Mouse (Mus musculus): Measurements from ENCODE around the gene Ift81.

GRCm38 (mm10) chr5:122646050-122646449 lies 31.7 kb upstream of the Ift81 start:
- TF ChIP-seq CTCF (IDR thresholded peaks at IDR 0.05; ENCODE audit: low read depth, low read length): no peak
- no peak for TF ChIP-seq POLR2A (IDR thresholded peaks at IDR 0.05; ENCODE audit: borderline replicate concordance, low read depth, low read length)
